In genomic region chrX:33353254-33353653, GRCm38 (mm10) we compare ENCODE assay signal across 2 mouse cellular contexts. TPM values are rescaled to one million over a fixed set of nuclear protein-coding genes. Genes with fewer than 3 reads are reported as not detected.
"Had no signal": no experiment of that assay in that cellular context is flagged by ENCODE, and none has a peak within 500 bp of the region (broad histone marks: within the 10 kb centered on the region; RNA-seq: fewer than 3 reads in every experiment).

No protein-coding gene starts in this region.

RNA-seq across cellular contexts. Expression of gene Btbd35f12, which starts 40.1 kb away (rescaled TPM):
- total RNA-seq: megakaryocyte, adult 5-6 weeks; megakaryocyte-erythroid progenitor cell, adult 5-6 weeks had no signal
